Mouse (Mus musculus) T-cell, adult 2 months (primary cell): ENCODE measurements around the gene Xaf1.
A peak's percentile ranks its signal among the peaks of the same experiment; 100 is the strongest.
"Not testable (repeated sequence)": the region's sequence is repeated elsewhere in the genome, so short reads cannot be mapped to it uniquely, and the experiment has no call there.

Experiments used
- DNase-seq: peaks from one replicate; pipeline ENCODE4 v3.0.0; 2022; ENCODE audit warnings: low spot score

The Xaf1 gene

DNA sequence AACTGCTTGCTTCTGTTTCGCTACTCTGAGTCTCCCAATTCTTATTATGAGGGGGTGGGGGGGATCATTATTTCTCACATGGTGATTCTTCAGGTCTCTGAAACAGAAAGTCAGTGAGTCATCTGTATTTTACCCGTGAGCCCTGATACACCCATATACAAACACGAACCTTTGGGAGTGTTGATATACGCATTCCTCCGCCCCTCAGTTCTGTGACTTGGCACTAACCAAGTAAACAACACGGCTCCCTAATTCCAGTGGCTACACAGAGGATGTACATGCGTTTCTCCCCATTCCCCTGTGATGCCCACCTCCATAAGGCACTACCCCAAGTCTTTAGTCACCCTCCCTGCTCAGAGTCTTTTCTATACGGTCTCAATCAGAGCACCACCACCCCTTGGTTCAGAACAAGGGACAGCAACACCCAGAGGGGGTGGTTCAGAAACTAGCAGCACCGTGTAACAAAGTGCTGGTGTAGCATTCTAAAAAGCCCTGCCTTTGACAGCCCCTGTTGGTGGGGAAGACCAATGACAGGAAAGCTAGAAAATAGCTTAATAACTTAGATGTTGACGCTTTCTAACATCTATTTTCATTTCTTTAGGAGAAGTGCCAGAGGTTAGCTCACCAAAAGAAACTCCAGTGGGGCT lies 10.0 kb downstream of the Xaf1 start:
- DNase-seq = no peak

DNA sequence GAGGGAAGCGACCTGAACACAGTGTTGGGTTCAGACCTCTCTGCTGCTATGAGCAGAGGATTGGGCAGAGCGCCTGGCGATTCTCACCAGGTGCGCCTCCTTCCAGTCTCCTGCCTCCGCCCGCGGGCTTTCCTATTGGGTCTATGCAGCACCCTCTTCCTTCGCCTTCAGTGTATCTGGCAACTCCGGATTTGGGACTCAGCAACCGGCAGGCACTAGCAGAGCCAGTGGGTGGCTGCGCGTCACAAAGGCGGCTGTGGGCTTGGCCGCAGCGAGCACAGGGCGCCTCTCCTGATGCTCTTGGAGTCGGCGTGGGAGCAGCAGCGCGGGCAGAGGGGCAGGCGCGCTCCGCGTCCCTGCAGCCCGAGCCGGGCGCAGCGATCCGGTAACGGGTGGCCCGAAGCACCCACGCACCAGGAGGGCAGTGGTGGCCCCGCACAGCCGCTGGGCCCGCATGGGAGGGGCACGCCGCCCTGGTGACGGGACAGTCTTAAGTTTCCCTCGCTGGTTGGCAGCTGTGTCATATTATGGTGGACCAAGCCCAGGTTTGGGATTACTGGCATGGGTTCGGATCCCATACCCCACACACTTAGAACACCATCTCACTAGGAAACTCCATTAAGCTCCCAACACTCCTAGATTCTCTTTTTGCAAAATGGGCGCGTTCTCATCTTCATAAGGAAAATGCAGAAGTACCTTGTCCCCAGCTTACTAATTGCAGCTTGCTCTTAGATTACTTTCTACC lies 12.9 kb downstream of the Xaf1 start, which contains the start of gene Fbxo39:
Gene Fbxo39, plus strand, starts transcription at position 294 of the 745 bp plus-strand sequence.
- no peak for DNase-seq

DNA sequence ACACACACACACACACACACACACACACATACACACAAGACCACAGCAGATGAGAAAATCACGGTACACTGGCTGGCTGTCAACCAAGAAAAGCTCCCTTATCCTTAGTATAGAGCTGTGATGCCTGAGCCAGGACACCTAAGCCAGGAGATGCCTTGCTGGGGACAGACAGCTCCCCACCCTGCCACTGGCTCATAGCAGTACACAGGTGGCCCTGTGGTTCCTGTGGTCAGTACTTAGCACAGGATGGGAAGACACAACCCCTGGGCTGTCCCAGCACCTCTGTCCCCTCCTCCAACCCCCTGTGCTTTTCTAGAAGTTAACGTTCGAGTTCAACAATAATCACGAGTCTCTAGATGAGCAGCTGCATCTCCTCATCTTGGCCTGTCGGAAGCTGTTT lies 16.6 kb downstream of the Xaf1 start:
- no peak for DNase-seq

DNA sequence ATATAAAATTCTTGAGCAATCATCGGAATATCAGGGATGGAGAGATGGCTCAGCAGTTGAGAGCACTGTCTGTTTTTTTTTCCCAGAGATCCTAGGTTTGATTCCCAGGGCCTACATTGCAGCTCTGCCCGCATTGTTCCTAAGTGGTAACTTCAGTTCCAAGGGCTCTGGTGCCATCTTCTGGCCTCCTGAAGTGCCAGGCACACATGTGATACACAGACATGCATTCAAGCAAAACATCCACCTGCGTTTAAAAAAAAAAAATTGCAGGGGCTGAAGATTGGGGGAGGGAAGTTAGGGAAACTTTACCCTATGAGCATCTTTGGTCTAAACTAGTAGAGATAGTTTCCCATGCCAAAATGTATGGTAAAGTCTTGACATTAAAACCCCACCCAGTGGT lies 23.0 kb downstream of the Xaf1 start:
- DNase-seq = no peak

DNA sequence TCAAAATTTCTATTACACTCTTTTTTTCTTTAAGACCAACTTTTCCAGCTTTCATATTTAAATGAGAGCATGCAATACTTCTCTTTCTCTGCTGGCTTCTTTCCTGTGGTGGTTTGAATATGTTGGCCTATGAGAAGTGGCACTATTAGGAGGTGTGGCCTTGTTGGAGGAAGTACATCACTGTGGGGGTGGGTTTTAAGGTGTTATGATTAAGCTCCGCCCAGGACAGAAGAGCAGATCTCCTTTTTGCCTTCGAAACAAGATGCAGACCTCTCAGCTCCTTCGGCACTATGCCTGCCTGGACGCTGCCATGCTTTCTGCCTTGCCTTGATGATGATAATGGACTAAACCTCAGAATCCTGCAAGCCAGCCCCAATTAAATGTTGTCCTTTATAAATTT lies 24.3 kb downstream of the Xaf1 start:
- no peak for DNase-seq

DNA sequence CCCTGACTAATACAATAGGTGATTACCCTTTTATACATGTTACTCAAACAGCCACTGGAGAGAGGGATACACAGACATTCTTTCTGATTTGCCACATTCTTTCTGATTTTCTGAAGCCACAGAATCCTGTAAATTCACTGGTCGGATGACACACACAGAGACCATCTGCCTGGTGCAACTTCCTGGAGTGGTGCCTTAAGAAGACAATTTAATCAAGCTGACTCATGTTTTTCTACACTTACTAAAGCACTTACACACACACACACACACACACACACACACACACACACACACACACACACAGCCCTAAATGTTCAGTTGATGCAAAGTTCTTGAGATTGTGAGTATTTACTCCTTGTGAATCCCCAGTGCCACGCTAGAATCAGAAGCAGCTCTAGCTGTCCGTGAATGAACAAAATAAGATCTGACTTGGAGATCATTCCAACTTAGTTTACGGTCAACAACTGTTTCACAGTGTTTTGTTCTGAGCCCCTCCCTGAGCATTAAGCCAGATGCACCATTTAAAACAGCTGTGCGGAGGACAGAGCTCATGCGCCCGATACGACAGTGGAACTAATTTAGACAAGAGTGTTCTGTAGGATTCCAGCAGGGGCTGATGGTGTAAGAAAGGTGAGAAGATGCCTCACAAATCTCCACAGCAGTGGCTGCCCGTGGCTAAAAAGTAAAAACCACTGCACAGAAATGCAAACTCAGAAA lies 31.7 kb downstream of the Xaf1 start:
- DNase-seq = no peak

DNA sequence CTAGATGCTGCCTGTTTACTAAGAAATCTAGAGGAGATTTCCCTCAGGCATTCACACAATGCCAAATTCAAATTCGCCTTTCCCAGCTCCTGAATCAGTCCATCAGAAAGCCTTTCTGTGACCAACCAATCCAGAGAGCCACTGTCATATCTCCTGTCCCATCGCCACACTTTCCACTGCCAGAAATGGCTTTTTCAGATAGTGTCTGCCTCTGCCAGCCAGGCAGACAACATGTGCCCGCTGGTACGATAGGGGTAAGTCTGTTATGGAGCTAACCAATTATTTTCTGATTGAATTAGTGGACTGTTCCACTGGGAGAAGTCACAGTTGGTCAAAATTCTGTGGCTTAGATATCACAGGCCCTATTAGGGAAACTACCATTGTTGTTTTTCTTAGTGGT lies 33.2 kb downstream of the Xaf1 start:
- DNase-seq = no peak

DNA sequence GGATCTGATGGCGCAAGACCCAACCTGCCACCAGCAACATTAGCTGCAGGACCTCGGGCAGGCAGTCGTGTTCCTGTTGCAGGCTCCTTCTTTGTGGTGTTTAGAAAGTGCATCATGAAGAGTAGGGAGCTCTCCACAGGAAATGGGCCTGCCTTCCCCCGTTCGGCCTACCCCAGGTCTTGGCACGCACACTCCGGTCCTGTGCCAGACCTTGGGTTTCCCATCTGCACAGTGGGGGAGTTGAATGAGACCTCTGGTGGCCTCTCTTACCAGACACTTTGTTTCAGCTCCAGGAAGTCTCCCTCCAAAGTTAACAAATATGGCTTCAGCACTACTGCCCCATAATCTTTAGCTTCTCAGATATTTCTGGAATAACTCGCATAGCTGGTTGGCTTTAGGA lies 35.3 kb downstream of the Xaf1 start:
- DNase-seq = no peak

DNA sequence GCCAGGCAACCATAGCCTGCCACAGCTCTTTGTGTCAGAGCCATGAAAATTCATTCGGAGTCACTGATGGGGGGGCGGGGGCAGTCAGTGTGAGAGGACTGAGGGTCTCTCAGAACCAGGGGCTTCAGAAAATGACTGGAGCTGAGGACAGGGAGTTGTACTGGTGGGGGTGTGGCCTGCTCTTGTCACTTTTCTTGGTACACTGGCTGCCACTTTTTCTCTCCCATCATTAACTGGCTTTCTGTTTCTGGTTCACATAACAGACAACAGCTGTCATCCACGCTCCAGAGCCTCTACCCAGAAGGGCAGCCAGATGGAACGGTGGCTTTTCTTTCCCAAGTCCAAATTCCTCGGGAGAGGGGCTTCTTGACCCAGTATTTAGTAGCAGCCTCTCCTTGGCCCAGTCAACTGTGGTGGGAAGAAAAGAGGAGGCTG lies 37.0 kb downstream of the Xaf1 start:
- DNase-seq = no peak

DNA sequence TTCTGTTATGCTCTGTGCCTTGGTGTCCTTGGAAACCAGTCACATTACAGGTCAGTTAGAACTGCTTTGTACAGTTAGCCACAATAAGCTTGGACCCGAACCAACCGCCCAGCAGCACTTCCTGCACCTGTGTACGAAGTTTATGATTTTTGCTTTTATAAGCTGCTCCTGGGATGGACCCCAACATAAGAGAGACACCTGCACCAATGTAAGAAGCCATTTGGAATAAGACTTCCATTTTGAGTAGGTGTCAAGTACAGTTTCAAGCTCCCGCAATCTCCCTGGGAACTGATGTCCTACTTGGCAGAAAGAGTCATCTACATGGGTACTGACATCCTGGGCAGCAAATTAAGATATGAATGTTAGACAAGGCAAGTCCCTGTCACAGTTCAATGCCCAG lies 38.3 kb downstream of the Xaf1 start:
- no peak for DNase-seq

DNA sequence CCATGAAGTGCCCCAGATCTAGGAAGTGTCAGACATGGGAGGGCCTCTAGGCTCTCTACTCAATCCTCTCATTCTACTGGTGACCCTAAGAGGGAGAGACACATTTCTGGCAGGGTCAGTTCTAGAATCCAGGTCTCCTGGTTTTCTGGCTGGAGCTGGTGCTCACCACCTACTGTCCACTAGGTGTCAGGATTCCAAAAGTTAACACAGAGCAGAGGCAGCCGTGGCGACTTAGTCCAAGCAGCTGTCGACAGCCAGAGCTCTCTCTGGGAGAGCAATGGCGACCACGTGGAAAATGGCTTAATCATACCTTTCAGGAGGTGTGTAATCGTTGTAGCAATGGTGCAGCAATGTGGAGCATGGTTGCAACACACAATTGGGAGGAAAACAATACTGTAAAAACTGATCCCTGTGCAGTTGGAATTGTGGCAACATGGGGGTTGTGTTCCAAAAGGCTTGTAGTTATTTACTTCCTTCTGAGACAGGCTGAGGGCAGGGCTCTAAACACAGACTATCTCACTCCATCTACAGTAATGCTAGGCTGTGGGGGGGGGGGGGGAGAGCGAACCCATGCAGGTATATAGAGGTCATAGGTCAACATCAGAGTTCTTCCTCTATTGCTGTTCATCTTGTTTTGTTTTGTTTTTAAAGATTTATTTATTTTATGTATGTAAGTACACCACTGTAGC lies 41.3 kb downstream of the Xaf1 start:
- DNase-seq = no peak

DNA sequence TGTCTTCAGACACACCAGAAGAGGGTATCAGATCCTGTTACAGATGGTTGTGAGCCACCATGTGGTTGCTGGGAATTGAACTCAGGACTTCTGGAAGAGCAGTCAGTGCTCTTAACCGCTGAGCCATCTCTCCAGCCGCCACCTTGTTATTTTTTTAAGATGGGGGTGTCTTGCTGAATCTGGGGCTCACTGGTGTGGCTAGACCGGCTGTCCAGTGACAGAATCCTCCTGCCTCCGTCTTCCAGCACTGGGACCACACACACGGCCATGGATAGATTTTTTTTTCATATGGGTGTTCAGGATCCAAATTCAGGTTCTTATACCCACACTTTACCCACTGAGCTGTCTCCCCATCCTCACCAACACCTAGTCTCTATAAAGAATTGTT lies 41.8 kb downstream of the Xaf1 start:
- not testable (repeated sequence) for DNase-seq

DNA sequence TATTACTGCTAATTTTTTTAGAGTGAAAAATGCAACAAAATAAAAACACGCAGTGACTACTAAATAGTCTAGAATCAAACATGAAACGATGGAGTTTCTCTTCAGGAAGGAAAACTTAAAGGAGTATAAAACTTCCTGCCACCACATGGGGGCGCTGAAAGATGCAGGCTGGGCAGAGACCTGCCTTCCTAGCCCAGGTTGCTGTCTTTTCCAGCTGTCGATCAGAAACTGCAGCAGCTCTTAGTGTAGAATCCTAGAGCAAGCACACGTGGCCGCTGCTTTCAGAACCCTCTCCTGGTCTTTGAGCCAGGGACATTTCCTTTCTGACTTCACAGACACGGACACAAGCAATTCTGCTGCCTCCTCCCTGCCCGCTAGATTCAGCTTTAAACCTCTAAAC lies 42.5 kb downstream of the Xaf1 start:
- DNase-seq = peak; percentile 8

DNA sequence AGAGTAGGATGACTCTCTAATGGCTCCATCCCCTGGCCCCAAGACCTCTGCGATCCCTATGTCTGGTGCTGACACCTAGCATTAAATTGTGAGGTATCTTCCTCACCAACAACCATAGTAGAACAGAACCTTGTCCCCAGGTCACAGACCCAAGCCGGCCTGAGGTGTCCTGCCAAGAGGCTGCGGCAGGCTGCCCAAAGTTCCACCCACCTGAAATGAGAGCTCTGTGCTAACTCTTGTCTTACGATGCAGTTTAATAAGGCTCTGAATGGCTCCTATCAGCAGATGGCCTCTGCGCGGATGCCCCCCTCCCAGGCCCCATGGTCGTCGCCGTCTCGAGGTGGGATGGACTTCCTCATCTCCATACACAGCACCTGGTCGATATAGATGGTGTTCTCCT lies 43.1 kb downstream of the Xaf1 start:
- DNase-seq = no peak

DNA sequence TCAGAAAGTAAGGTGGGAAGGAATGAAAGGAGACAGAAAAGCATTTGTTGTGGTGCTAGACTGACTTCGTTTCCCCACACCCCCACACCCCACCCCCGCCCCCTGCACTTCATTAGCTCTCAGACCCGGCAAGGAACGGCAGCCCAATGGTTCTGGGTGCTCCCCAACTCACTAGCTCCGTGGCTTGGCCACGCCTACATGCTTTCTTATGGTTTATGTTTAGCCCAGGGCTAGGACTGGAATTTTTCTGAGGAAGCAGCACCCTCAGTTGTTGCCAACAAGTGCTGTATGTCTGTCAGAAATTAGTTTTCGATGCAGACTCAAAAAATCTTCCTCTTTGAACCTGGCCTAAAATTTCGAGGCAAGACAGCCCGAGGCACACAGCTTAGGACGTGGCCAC lies 47.1 kb downstream of the Xaf1 start:
- no peak for DNase-seq

DNA sequence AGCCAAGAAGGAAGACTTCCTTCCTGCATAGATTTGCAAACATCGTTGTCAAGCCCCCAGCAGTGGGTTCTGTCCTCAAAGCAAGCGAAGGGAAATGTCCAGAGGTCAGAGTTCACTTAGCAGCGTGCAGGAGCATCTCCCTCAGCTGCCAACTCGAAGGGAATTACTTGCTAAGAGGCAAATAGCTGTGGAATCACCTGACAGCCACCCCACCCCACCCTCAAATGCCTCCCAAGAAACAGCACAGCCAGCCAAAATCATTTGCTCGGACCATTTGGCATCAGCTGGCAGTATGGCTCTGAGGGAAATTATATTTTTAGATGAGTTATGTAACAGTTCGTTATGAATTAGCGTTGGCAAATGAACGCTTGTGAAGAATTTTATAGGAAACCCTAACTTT lies 47.6 kb downstream of the Xaf1 start:
- no peak for DNase-seq

DNA sequence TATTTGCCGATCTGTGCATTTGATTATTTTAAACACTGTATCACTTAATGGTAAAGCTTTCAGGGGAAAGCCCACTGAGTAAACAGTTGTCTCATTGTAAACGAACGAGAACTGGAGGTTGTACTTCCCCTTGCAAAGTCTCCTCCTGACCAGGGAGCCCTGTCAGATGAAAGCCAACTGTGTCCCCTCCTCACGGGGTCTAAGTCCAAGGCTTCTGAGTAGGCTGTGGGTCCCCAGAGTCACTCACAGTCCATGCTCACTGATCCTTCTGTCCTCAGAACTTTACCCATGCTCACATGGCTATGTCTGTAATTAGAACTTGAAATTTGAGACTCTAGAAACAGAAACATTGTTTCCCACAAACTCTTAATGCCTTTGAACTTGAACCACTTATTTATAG lies 48.2 kb downstream of the Xaf1 start:
- DNase-seq = no peak

DNA sequence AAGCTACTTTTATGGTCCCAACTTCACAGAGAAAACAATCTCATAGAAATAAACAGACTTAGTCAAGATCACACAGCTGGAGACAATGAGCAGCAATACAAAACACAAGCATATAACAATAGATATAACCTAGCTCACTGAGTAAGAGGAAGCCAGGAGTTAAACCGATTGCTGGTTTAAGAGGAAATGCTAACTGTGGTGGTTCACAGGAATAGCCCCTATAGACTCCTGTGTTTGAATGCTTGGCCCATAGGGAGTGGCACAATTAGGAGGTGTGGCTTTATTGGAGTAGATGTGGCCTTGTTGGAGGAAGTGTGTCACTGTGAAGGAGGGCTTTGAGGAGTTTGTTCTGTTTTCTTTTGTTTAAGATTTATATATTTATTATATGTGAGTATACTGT lies 50.8 kb downstream of the Xaf1 start:
- no peak for DNase-seq

DNA sequence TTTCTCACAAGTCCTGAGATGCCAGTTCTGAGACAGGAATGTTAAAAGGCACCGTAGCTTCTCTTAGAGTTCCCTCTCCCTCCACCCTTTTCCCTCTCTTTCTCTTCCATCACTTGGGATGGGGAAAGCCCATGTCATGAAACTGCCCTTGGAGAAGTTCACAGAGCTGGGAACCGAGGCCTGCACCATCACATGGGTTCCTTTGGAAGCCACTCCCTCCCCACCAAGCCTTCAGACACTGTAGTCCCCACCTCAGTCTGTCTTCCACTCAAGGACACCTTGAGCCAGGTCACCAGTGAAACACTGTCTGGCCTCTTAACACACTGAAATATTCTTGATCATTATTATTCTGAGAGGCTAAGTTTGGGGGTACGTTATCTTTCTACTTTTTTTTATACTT lies 51.8 kb downstream of the Xaf1 start:
- no peak for DNase-seq

DNA sequence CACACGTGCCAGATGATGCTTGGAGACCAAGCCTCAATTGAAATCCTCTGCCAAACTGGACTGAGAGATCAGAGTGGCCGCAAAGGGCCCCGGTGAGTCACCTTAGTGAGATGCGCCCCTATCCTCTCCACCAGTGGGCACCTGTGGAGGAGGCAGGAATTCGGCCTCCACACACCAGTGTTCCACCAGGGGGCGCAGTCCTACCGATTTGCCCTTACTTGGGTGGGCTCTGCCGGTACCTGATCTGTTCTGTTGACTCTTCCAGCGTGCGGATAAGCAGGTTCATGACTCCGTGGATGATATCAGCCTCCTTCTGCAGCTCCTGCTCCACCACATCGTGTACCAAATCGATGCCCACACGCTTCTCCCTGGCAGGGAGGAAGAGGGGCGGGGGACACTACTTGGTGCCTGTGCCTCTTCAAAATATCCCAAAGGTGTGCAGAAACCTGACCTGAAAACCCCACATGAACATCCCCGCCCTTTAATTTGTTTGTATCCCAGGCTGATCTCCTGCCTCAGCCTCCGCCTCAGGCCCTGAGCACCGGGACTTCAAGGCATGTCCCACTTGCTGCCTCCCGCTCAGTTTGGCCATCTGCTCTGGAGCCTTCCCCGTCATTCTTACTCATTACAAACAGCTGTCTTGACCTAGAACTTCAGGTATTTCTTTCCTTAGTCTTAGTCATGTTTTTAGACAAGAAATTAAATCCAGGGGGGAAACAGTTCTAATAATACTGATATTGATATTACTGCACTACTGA lies 53.7 kb downstream of the Xaf1 start:
- DNase-seq = peak; percentile 51

DNA sequence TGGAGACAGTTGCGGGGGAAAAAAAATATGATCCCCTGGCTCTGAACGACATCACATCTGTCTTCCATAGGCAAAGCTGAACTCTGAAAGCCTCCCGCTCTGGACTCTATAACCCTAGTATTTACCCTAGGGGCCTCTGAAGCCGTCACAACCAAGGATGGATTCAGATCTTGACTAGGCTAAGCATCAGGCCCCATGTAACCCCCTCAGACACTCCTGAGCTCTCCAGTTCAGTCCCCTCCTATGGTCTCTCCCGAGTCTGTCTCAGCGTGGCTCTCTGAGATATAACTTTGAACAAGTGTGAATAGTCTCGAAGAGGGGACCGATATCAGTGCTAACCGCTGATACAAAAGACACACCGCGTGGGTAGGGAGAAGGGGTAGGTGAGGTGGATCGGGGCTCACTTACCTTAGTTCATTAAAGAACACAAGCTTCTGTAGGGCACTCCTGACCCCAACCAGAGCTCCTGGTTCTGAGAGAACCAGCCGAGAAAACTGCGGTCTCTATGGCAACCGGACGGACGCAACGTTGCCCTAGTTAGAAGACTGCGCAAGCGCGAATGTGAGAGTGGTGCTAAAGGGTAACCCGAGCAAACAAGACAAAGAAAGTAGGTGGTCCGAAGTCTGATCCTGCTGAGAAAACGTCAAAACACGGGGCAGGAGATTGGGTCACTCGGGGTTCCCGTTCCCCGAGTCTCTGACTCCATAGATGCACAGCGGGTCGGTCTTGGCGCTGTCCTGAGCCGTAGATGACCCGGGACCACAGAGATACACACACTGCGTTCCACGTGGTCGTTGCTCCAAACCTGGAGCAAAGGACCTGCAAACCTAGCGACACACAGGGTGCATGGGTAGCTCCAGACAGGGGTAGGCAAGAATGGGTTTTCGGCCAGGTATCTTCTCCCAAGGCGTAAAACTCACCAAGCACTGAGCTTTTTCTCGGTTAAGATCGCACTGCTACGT lies 60.2 kb downstream of the Xaf1 start:
- peak; percentile 15 for DNase-seq
